Mouse (Mus musculus): ENCODE results near the gene Atf7ip. TPM values are rescaled to one million over a fixed set of nuclear protein-coding genes. Genes with fewer than 3 reads are reported as not detected.
"Not testable (repeated sequence)": the region's sequence is repeated elsewhere in the genome, so short reads cannot be mapped to it uniquely, and the experiment has no call there.

Gene Atf7ip
- 194 and 211 TPM in 2 replicates for total RNA-seq (2017)

DNA sequence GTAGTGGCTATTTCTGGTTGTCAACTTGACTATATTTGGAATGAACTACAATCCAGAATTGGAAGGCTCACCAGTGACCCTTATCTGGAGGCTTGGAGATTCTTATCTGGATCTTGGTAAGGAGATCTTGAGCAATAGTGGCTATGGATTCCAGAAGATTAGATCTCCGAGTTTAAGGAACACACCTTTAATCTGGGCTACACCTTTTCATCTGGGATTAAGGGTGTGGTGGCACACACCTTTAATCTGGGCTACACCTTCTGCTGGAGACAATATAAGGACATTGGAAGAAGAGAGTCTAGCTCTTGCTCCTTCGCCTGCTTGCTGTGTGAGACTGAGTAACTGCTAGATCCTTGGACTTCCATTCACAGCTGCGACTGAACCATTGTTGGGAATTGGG lies at the start of gene Atf7ip:
TSS of gene Atf7ip (plus strand) at position 301 of the 400 bp plus-strand sequence.
- ATAC-seq (ENCODE audit: extremely low read depth, insufficient number of reproducible peaks, low FRiP score, poor library complexity, severe bottlenecking), result not testable (repeated sequence)

GRCm38 (mm10) chr6:136456302-136456701 lies 49.7 kb upstream of the Atf7ip start:
- ATAC-seq (ENCODE audit: extremely low read depth, insufficient number of reproducible peaks, low FRiP score, poor library complexity, severe bottlenecking), result no peak

DNA sequence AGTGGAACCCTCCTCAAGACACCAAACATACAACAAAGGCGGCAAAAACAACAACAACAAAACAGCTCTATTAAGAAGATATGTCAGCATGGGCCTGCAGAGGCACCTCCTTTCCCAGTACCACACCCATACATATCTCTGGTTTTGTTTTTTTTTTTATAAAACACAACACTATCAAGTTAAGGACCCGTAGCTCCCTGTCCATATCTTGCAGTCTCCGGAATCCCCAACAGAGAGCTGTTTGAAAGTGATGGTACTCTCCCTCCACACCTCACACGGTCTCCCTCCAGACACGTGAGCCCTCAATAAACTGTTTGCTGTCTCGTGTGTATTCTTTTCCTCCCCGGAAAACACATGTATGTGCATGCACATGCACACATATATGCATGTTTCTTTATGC lies 46.8 kb upstream of the Atf7ip start:
- no peak for ATAC-seq (ENCODE audit: extremely low read depth, insufficient number of reproducible peaks, low FRiP score, poor library complexity, severe bottlenecking)

GRCm38 (mm10) chr6:136463491-136463890 lies 42.5 kb upstream of the Atf7ip start:
- no peak for ATAC-seq (ENCODE audit: extremely low read depth, insufficient number of reproducible peaks, low FRiP score, poor library complexity, severe bottlenecking)

GRCm38 (mm10) chr6:136464121-136464621 lies 41.8 kb upstream of the Atf7ip start:
- ATAC-seq (ENCODE audit: extremely low read depth, insufficient number of reproducible peaks, low FRiP score, poor library complexity, severe bottlenecking), result peak; percentile 22; the same call in 1 of the 2 replicates

GRCm38 (mm10) chr6:136465021-136465420 lies 40.9 kb upstream of the Atf7ip start:
- no peak for ATAC-seq (ENCODE audit: extremely low read depth, insufficient number of reproducible peaks, low FRiP score, poor library complexity, severe bottlenecking)

DNA sequence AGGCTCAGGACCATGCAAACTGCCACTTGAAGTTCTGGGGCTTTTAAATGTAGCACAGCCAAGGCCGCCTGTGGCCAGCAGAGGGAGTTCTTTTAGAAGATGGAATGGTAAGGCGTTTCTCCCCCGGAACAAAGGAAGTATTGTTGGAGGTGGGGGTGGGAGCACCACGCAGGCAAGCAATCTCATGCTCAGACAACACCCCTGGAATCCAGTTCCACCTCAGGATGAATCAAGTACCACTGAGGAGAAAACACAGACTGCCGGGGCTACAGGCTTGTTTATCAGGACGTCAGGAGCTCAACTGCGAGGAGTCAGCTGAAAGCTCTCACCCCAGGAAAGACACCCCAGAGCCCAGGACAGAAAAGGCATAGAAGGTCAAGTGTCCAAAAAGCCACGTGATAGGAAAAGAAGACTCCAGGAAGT lies 40.0 kb upstream of the Atf7ip start:
- peak; percentile 27 for ATAC-seq (ENCODE audit: extremely low read depth, insufficient number of reproducible peaks, low FRiP score, poor library complexity, severe bottlenecking)

DNA sequence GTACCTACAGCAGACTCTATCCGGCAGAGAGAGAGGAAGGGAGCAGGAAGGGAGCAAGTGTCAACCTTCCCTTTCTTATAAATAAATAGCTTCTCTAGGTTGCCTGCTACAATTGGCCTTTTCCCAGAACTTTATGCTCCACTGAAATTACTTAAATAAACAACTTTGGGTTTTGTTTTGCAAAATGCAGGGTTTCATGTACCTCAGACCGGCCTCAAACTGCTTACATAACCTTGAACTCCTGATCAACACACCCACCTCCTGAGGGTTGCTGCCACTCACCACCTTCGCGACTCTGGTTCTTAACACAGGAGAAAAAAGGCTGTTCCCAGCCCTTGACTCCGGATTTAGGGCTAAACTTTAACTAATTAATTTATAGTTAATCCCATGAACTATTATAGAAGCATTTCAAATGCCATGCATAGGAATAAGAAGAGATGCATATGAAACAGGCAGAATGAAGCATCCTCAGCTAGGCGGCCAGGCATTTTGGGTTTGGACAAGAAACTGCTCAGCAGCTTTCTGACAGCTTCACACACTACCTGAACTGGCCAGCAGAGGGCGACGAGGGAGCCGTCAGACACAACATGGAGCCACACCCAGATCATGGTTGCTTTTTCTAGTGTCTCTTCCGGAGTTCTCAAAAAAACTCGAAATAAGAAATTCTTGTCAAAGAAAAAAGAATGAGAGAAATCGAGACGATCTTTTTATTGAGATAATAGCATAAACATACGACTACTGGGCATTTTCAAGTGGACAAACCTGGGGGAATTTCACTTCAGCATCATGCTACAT lies 38.8 kb upstream of the Atf7ip start:
- ATAC-seq (ENCODE audit: extremely low read depth, insufficient number of reproducible peaks, low FRiP score, poor library complexity, severe bottlenecking), result peak; percentile 42; the same call in 1 of the 2 replicates

GRCm38 (mm10) chr6:136467837-136468236 lies 38.1 kb upstream of the Atf7ip start:
- no peak for ATAC-seq (ENCODE audit: extremely low read depth, insufficient number of reproducible peaks, low FRiP score, poor library complexity, severe bottlenecking)

DNA sequence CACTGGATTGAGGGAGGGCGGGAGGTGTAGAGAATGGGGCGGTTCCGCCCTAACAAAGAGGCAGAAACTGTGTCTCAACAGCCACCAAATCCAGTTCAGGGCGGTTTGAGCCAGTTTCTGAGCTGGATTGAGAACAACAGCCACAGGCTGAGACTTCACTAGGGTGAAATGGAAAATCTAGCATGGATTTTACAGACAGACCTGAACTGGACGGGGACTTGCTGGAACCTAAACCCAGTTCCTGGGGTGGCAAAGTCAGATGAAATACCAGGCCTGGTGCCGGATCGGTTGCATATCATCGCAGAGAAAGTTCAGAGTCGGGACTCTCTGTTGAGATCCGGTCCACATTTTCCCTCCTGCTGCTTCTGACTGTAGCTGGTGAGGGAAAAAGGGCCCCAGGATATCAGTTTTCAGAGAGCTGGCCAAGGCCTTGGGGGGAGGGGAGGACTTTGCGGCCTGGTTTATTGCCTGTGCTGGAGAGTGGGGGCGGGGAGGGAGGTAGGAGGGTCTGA lies 37.5 kb upstream of the Atf7ip start:
- ATAC-seq (ENCODE audit: extremely low read depth, insufficient number of reproducible peaks, low FRiP score, poor library complexity, severe bottlenecking), result peak; percentile 66

- no peak for ATAC-seq (ENCODE audit: extremely low read depth, insufficient number of reproducible peaks, low FRiP score, poor library complexity, severe bottlenecking)
These were observed 36.8 kb upstream of the Atf7ip start for GRCm38 (mm10) chr6:136468974-136469792.

GRCm38 (mm10) chr6:136469807-136470206 lies 36.2 kb upstream of the Atf7ip start:
- ATAC-seq (ENCODE audit: extremely low read depth, insufficient number of reproducible peaks, low FRiP score, poor library complexity, severe bottlenecking), result no peak

DNA sequence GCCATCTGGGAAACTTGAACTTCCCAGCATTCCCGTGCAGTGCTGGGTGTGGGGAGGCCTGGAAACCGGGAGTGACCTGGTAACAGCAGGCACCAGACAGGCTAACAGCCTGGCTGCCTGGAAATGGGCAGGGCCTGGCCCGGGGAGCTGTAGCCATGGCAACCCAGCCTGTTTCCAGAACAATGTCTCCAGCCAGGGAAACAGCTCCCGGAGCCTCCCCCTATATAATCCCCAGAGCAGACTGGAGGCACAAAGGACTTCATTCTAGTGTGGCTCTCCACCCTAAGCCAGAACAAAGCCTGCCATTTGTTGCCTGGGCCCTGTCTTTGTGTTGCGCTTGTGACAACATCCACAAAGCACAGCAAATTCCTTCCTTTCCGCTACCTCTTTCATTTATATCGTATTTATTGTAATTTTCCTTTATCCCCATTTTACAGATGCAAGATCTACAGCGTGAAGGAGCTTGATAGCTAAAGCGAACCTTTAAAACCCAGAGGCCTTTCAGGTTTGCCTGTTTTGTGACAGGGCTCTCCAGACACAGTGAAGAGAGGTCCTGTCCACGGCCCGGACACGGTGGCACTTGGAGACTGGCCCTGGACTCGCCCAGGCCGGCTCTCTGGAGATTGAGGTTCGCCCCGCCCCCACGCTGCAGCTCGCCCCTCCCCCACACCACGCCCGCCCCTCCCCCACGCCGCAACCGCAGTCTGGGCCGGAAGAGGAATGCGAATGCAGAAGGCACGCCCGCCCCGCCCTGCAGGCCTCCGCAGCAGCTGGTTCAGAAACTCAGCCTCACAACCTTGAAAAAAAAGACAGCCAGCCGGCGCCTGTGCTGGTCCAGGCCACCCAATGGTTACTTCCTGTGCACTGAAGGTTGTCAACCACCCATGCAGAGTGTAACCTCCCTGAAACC lies 35.4 kb upstream of the Atf7ip start:
- peak; percentile 57 for ATAC-seq (ENCODE audit: extremely low read depth, insufficient number of reproducible peaks, low FRiP score, poor library complexity, severe bottlenecking)

DNA sequence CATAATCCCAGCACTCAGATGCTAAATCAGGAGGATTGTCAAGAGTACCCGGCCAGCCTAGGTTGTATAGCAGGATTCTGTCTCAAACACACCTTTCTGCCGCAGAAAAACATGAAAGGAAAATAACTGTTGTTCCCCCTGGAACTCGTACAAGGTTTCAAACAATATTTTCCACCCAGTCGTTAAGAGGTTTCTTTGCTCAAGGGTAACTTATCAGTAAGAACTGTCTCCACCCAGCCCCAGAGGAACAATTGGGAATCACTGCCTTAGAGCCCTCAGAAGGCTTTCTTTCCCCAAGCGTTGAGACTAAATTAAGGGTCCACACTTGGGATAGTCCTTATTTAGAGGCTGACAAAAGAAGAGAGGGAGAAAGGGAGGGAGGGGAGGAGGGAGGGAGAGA lies 34.4 kb upstream of the Atf7ip start:
- no peak for ATAC-seq (ENCODE audit: extremely low read depth, insufficient number of reproducible peaks, low FRiP score, poor library complexity, severe bottlenecking)

- ATAC-seq (ENCODE audit: extremely low read depth, insufficient number of reproducible peaks, low FRiP score, poor library complexity, severe bottlenecking), result no peak
These were observed 33.2 kb upstream of the Atf7ip start for GRCm38 (mm10) chr6:136472779-136473178.

DNA sequence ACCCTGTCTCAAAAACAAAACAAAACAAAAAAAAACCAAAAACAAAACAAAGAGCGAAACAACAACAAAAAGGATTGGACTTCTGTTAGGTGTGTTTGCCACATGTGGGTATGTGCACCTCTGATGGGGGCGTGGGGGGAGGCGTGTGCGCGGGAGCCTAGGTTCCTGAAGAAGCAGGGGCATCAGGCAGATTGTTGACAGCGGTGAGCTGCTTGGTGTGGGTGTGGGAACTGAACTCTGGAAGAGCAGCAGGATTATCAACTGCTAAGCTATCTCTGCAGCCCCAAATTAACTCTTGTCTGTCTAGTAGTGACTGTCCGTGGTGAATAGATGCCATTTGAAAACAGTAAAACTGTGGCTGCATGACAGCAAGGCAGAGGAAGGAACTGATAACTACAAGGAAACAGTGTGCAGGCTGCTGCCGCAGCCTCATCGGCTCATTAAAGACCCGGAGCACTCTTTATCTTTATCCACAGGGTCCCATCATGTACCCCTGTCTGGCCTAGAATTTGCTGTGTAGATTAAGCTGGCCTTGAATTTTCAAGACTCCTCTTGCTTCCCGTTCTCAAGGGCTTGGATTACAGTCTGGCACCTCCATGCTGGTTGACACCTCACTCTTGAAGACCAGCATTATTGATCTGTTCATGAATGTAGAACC lies 32.4 kb upstream of the Atf7ip start:
- no peak for ATAC-seq (ENCODE audit: extremely low read depth, insufficient number of reproducible peaks, low FRiP score, poor library complexity, severe bottlenecking)

GRCm38 (mm10) chr6:136475171-136475860 lies 30.7 kb upstream of the Atf7ip start:
- no peak for ATAC-seq (ENCODE audit: extremely low read depth, insufficient number of reproducible peaks, low FRiP score, poor library complexity, severe bottlenecking)

DNA sequence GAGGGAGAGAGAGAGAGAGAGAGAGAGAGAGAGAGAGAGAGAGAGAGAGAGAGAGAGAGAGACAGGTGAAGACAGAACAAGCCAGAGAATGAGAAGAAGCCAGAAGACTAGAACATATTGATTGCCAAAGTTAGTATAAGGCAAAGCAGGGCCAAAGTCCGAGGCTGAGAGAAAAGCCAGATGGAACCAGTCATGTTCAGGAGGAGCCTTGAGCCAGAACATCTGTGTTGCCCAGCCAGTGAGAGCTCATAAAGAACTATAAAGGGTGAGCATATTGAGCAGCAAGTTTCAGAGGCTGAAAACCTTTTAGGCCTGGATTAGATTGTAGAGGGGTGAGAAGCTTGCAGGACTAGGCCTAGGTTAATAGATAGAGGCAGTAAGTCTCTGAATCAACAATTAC lies 28.1 kb upstream of the Atf7ip start:
- no peak for ATAC-seq (ENCODE audit: extremely low read depth, insufficient number of reproducible peaks, low FRiP score, poor library complexity, severe bottlenecking)
